Mouse (Mus musculus): Measurements from ENCODE around the gene Klhl10. TPM values are rescaled to one million over a fixed set of nuclear protein-coding genes. Genes with fewer than 3 reads are reported as not detected.
A peak's percentile ranks its signal among the peaks of the same experiment; 100 is the strongest.

Gene Klhl10
- polyA plus RNA-seq, 1 experiment = not detected

GRCm38 (mm10) chr11:100471352-100472196 lies 29.9 kb downstream of the Klhl10 start:
- WGBS = 2% methylated on average over 30 of the region's 30 CpGs
- Histone ChIP-seq H3K4me3 (ENCODE audit: insufficient read depth, low read depth, low read length) (peak overlapping the region; percentile 69), H3K4me1 (ENCODE audit: control insufficient read depth, insufficient read depth, low read length) (peaks cover 2% of the 10 kb centered on the region; the same call in 1 of the 2 replicates), H3K27ac (ENCODE audit: insufficient read depth, low read depth, low read length) (peak overlapping the region; percentile 5; the same call in 1 of the 2 replicates)
- TF ChIP-seq CTCF (IDR thresholded peaks at IDR 0.05; ENCODE audit: insufficient read depth, low read depth, low read length) (no peak), POLR2A (IDR thresholded peaks at IDR 0.05; ENCODE audit: insufficient read depth, low read depth, low read length) (no peak)

- peak; percentile 98 for TF ChIP-seq POLR2A (IDR thresholded peaks at IDR 0.05; ENCODE audit: insufficient read depth, low read depth, low read length)
- TF ChIP-seq CTCF (IDR thresholded peaks at IDR 0.05; ENCODE audit: insufficient read depth, low read depth, low read length) = peak; percentile 56
- peak within 1 kb of the TSS; percentile 69 for H3K4me3 ChIP-seq (ENCODE audit: insufficient read depth, low read depth, low read length)
- WGBS = under 1% methylated on average over 83 of the region's 83 CpGs
- H3K27ac ChIP-seq (ENCODE audit: insufficient read depth, low read depth, low read length) = peak within 1 kb of the TSS; percentile 5
- peaks cover 2% of the 10 kb centered on the region; the same call in 1 of the 2 replicates for H3K4me1 ChIP-seq (ENCODE audit: control insufficient read depth, insufficient read depth, low read length)
These were observed 30.6 kb downstream of the Klhl10 start, which contains the start of gene Klhl11 for GRCm38 (mm10) chr11:100472197-100472934. Gene Klhl11 (minus strand): TSS chr11:100472741.

- H3K27ac ChIP-seq (ENCODE audit: insufficient read depth, low read depth, low read length) = no peak overlapping the region
These were observed 31.2 kb downstream of the Klhl10 start for GRCm38 (mm10) chr11:100472935-100473295.

GRCm38 (mm10) chr11:100476281-100476680 lies 34.6 kb downstream of the Klhl10 start:
- TF ChIP-seq POLR2A (IDR thresholded peaks at IDR 0.05; ENCODE audit: insufficient read depth, low read depth, low read length) (no peak), CTCF (IDR thresholded peaks at IDR 0.05; ENCODE audit: insufficient read depth, low read depth, low read length) (no peak)
- 98% methylated on average over 5 of the region's 5 CpGs for WGBS
- Histone ChIP-seq H3K4me1 (ENCODE audit: control insufficient read depth, insufficient read depth, low read length) (no peaks in the 10 kb centered on the region), H3K27ac (ENCODE audit: insufficient read depth, low read depth, low read length) (no peak overlapping the region), H3K4me3 (ENCODE audit: insufficient read depth, low read depth, low read length) (no peak overlapping the region)

More at GRCm38 (mm10) chr11:100472935-100473295, 31.2 kb downstream of the Klhl10 start:
- Histone ChIP-seq H3K4me1 (ENCODE audit: control insufficient read depth, insufficient read depth, low read length) (peaks cover 2% of the 10 kb centered on the region; the same call in 1 of the 2 replicates), H3K4me3 (ENCODE audit: insufficient read depth, low read depth, low read length) (no peak overlapping the region)
- 36% methylated on average over 5 of the region's 5 CpGs for WGBS
- TF ChIP-seq CTCF (IDR thresholded peaks at IDR 0.05; ENCODE audit: insufficient read depth, low read depth, low read length) = no peak
- no peak for TF ChIP-seq POLR2A (IDR thresholded peaks at IDR 0.05; ENCODE audit: insufficient read depth, low read depth, low read length)

- Histone ChIP-seq H3K4me3 (ENCODE audit: insufficient read depth, low read depth, low read length) (no peak overlapping the region), H3K4me1 (ENCODE audit: control insufficient read depth, insufficient read depth, low read length) (no peaks in the 10 kb centered on the region), H3K27ac (ENCODE audit: insufficient read depth, low read depth, low read length) (no peak overlapping the region)
- 81% methylated on average over 7 of the region's 7 CpGs for WGBS
- TF ChIP-seq POLR2A (IDR thresholded peaks at IDR 0.05; ENCODE audit: insufficient read depth, low read depth, low read length) = no peak
- no peak for TF ChIP-seq CTCF (IDR thresholded peaks at IDR 0.05; ENCODE audit: insufficient read depth, low read depth, low read length)
These were observed 37.4 kb downstream of the Klhl10 start for GRCm38 (mm10) chr11:100479152-100479551.

GRCm38 (mm10) chr11:100484461-100484860 lies 42.7 kb downstream of the Klhl10 start:
- Histone ChIP-seq H3K4me1 (ENCODE audit: control insufficient read depth, insufficient read depth, low read length) (no peaks in the 10 kb centered on the region), H3K27ac (ENCODE audit: insufficient read depth, low read depth, low read length) (no peak overlapping the region), H3K4me3 (ENCODE audit: insufficient read depth, low read depth, low read length) (no peak overlapping the region)
- TF ChIP-seq POLR2A (IDR thresholded peaks at IDR 0.05; ENCODE audit: insufficient read depth, low read depth, low read length) = no peak
- TF ChIP-seq CTCF (IDR thresholded peaks at IDR 0.05; ENCODE audit: insufficient read depth, low read depth, low read length) = no peak
- 96% methylated on average over 3 of the region's 3 CpGs for WGBS

- no peaks in the 10 kb centered on the region for H3K4me1 ChIP-seq (ENCODE audit: control insufficient read depth, insufficient read depth, low read length)
- H3K4me3 ChIP-seq (ENCODE audit: insufficient read depth, low read depth, low read length) = no peak overlapping the region
- no peak overlapping the region for H3K27ac ChIP-seq (ENCODE audit: insufficient read depth, low read depth, low read length)
- 85% methylated on average over 8 of the region's 8 CpGs for WGBS
- TF ChIP-seq CTCF (IDR thresholded peaks at IDR 0.05; ENCODE audit: insufficient read depth, low read depth, low read length) = no peak
- TF ChIP-seq POLR2A (IDR thresholded peaks at IDR 0.05; ENCODE audit: insufficient read depth, low read depth, low read length) = no peak
These were observed 44.3 kb downstream of the Klhl10 start for GRCm38 (mm10) chr11:100485801-100486538.

- Histone ChIP-seq H3K4me3 (ENCODE audit: insufficient read depth, low read depth, low read length) (no peak overlapping the region), H3K4me1 (ENCODE audit: control insufficient read depth, insufficient read depth, low read length) (no peaks in the 10 kb centered on the region), H3K27ac (ENCODE audit: insufficient read depth, low read depth, low read length) (no peak overlapping the region)
- TF ChIP-seq CTCF (IDR thresholded peaks at IDR 0.05; ENCODE audit: insufficient read depth, low read depth, low read length) = no peak
- TF ChIP-seq POLR2A (IDR thresholded peaks at IDR 0.05; ENCODE audit: insufficient read depth, low read depth, low read length) = no peak
- 92% methylated on average over 6 of the region's 6 CpGs for WGBS
These were observed 49.2 kb downstream of the Klhl10 start for GRCm38 (mm10) chr11:100490951-100491350.

Measured in olfactory bulb, adult 2 months (tissue).